Mouse (Mus musculus) midbrain, embryonic 13.5 days (tissue): ENCODE measurements at regions not wholly inside any gene's neighbourhood (a gene's known extent, or its start where the extent isn't known, plus 50 kb on each side); places are given as distances from the start of the nearest gene placed in this dataset.

Experiments used
- ATAC-seq: fragments of 200-750 bp; cut with Nextera tagmentation; 2 replicates; pipeline ENCODE4 v1.8.0; 2017; ENCODE audit warnings: mild to moderate bottlenecking, moderate TSS enrichment, moderate library complexity
- H3K27ac ChIP-seq: fragments of 300-500 bp; sonication (generic); 2 replicates; pipeline ENCODE4 v1.5.1; 2015; ENCODE audit warnings: inconsistent platforms, mild to moderate bottlenecking, moderate library complexity
- H3K27me3 ChIP-seq: fragments of 300-500 bp; sonication (generic); 2 replicates; pipeline ENCODE4 v1.6.1; 2015; ENCODE audit warnings: mild to moderate bottlenecking, inconsistent platforms
- H3K36me3 ChIP-seq: fragments of 300-500 bp; sonication (generic); 2 replicates; pipeline ENCODE4 v1.6.1; 2015; ENCODE audit warnings: mild to moderate bottlenecking, inconsistent platforms
- H3K4me1 ChIP-seq: fragments of 300-500 bp; sonication (generic); replicated peaks from 2 replicates; pipeline ENCODE4 v1.6.1; 2015; ENCODE audit warnings: inconsistent platforms
- H3K4me2 ChIP-seq: fragments of 300-500 bp; sonication (generic); replicated peaks from 2 replicates; pipeline ENCODE4 v1.6.1; 2015; ENCODE audit warnings: moderate library complexity, mild to moderate bottlenecking, inconsistent platforms
- H3K4me3 ChIP-seq: fragments of 300-500 bp; sonication (generic); replicated peaks from 2 replicates; pipeline ENCODE4 v1.5.1; 2015; ENCODE audit warnings: mild to moderate bottlenecking, inconsistent platforms
- H3K9ac ChIP-seq: fragments of 300-500 bp; sonication (generic); replicated peaks from 2 replicates; pipeline ENCODE4 v1.6.1; 2015; ENCODE audit warnings: mild to moderate bottlenecking, inconsistent platforms
- H3K9me3 ChIP-seq: fragments of 300-500 bp; sonication (generic); 2 replicates; pipeline ENCODE4 v1.6.1; 2016; ENCODE audit warnings: mild to moderate bottlenecking, inconsistent platforms
- WGBS: fragments of 180-500 bp; shearing (Covaris S2); methylation state at CpG from one replicate; pipeline ENCODE4 v1.1.7; 2015; 5-methylcytosine and 5-hydroxymethylcytosine counted together

GRCm38 (mm10) chr14:89988983-89989382, 1517.8 kb upstream of the Pcdh20 start:
- Histone ChIP-seq H3K9me3 (no peaks in the 10 kb centered on the region), H3K27ac (no peak overlapping the region), H3K36me3 (no peaks in the 10 kb centered on the region), H3K4me3 (no peak overlapping the region), H3K9ac (no peak overlapping the region), H3K27me3 (no peaks in the 10 kb centered on the region), H3K4me1 (0 out of 2 replicates have a peak, but pooled peaks cover 7% of the 10 kb centered on the region), H3K4me2 (no peak overlapping the region)
- WGBS: 51% methylated on average over 6 of the region's 6 CpGs
- no peak for ATAC-seq

- H3K9ac ChIP-seq: no peak overlapping the region
- no peak overlapping the region for H3K4me2 ChIP-seq
- no peak overlapping the region for H3K4me3 ChIP-seq
- 0 out of 2 replicates have a peak, but pooled peaks cover 7% of the 10 kb centered on the region for H3K4me1 ChIP-seq
- H3K36me3 ChIP-seq: no peaks in the 10 kb centered on the region
- no peak for ATAC-seq
- H3K27ac ChIP-seq: no peak overlapping the region
- H3K27me3 ChIP-seq: no peaks in the 10 kb centered on the region
- 38% methylated on average over 1 of the region's 1 CpGs for WGBS
- H3K9me3 ChIP-seq: no peaks in the 10 kb centered on the region
Observed at GRCm38 (mm10) chr14:89986072-89986471, 1514.9 kb upstream of the Pcdh20 start.

- ATAC-seq: 0 out of 2 replicates have a peak, but pooled peaks have one; percentile 56
- Histone ChIP-seq H3K4me3 (no peak overlapping the region), H3K4me1 (0 out of 2 replicates have a peak, but pooled peaks cover 7% of the 10 kb centered on the region), H3K9me3 (no peaks in the 10 kb centered on the region), H3K9ac (no peak overlapping the region), H3K36me3 (no peaks in the 10 kb centered on the region), H3K27me3 (no peaks in the 10 kb centered on the region), H3K27ac (no peak overlapping the region), H3K4me2 (no peak overlapping the region)
- 27% methylated on average over 1 of the region's 1 CpGs for WGBS
Observed at GRCm38 (mm10) chr14:89985630-89986029, 1514.4 kb upstream of the Pcdh20 start.
